Mouse (Mus musculus) kidney, postnatal 0 days (tissue): ENCODE data around the gene Klhdc4. TPM values are rescaled to one million over a fixed set of nuclear protein-coding genes. Genes with fewer than 3 reads are reported as not detected.

Source experiments
- ATAC-seq: fragments of 200-750 bp; cut with Nextera tagmentation; replicated peaks from 2 replicates; pipeline ENCODE4 v1.8.0; 2017; ENCODE audit warnings: low read depth, moderate number of reproducible peaks, moderate TSS enrichment, moderate library complexity; ENCODE audit not compliant: low FRiP score
- DNase-seq: peaks from one replicate; pipeline ENCODE4 v3.0.0-alpha.2; 2016; ENCODE audit warnings: low spot score
- H3K27ac ChIP-seq: fragments of 300-500 bp; sonication (generic); 2 replicates; pipeline ENCODE4 v1.5.1; 2014; ENCODE audit warnings: mild to moderate bottlenecking
- H3K27me3 ChIP-seq: fragments of 300-500 bp; sonication (generic); 2 replicates; pipeline ENCODE4 v1.6.1; 2014; ENCODE audit warnings: low read length, mixed read lengths; ENCODE audit not compliant: insufficient read depth
- H3K36me3 ChIP-seq: fragments of 300-500 bp; sonication (generic); 2 replicates; pipeline ENCODE4 v1.6.1; 2014; ENCODE audit warnings: low read length, mixed read lengths; ENCODE audit not compliant: insufficient read depth
- H3K4me1 ChIP-seq: fragments of 300-500 bp; sonication (generic); replicated peaks from 2 replicates; pipeline ENCODE4 v1.6.1; 2014; ENCODE audit warnings: antibody characterized with exemption, low read length, mixed read lengths; ENCODE audit not compliant: insufficient read depth
- H3K4me2 ChIP-seq: fragments of 300-500 bp; sonication (generic); 2 replicates; pipeline ENCODE4 v1.6.1; 2014; ENCODE audit warnings: mild to moderate bottlenecking, low read length, moderate library complexity, mixed read lengths
- H3K4me3 ChIP-seq: fragments of 300-500 bp; sonication (generic); replicated peaks from 2 replicates; pipeline ENCODE4 v1.5.1; 2014; ENCODE audit warnings: low read depth, low read length
- H3K9ac ChIP-seq: fragments of 300-500 bp; sonication (generic); 2 replicates; pipeline ENCODE4 v1.6.1; 2014; ENCODE audit warnings: low read depth, low read length
- H3K9me3 ChIP-seq: fragments of 300-500 bp; sonication (generic); replicated peaks from 2 replicates; pipeline ENCODE4 v1.6.1; 2016; ENCODE audit warnings: low read length, inconsistent platforms, mixed read lengths
- CTCF ChIP-seq: IDR thresholded peaks from 2 replicates; pipeline ENCODE4 v1.5.1; 2016; ENCODE audit warnings: antibody characterized with exemption, low read depth, mild to moderate bottlenecking, moderate library complexity
- WGBS: fragments of 180-500 bp; shearing (Covaris S2); extraction: QIAGEN DNeasy Blood & Tissue Kit; methylation state at CpG from one replicate; pipeline ENCODE4 v1.1.7; 2014; 5-methylcytosine and 5-hydroxymethylcytosine counted together
- polyA plus RNA-seq: library from polyadenylated mRNA; unstranded; fragments of >200 nt; fragmentation: Nextera tagmentation; extraction: Ambion mirVana; gene quantifications from 2 replicates; pipeline ENCODE4 v1.2.1, GENCODE M21; 2015

Gene Klhdc4
- polyA plus RNA-seq, 1 experiment from 2014 or later: 21.2 TPM

GRCm38 (mm10) chr8:121821320-121821719 lies 8.0 kb downstream of the Klhdc4 start:
- Histone ChIP-seq H3K27me3 (no peaks in the 10 kb centered on the region), H3K4me2 (no peak overlapping the region), H3K4me1 (no peaks in the 10 kb centered on the region), H3K27ac (no peak overlapping the region), H3K9me3 (no peaks in the 10 kb centered on the region), H3K9ac (no peak overlapping the region), H3K36me3 (peaks cover 24% of the 10 kb centered on the region; the same call in 1 of the 2 replicates), H3K4me3 (no peak overlapping the region)
- no peak for TF ChIP-seq CTCF
- no peak for DNase-seq
- 76% methylated on average over 11 of the region's 11 CpGs for WGBS
- no peak for ATAC-seq

GRCm38 (mm10) chr8:121820840-121821239 lies 8.5 kb downstream of the Klhdc4 start:
- Histone ChIP-seq H3K9ac (no peak overlapping the region), H3K4me3 (no peak overlapping the region), H3K36me3 (peaks cover 24% of the 10 kb centered on the region; the same call in 1 of the 2 replicates), H3K4me1 (no peaks in the 10 kb centered on the region), H3K27me3 (no peaks in the 10 kb centered on the region), H3K27ac (no peak overlapping the region), H3K4me2 (no peak overlapping the region), H3K9me3 (no peaks in the 10 kb centered on the region)
- ATAC-seq (no peak), DNase-seq (no peak)
- WGBS: 84% methylated on average over 6 of the region's 6 CpGs
- no peak for TF ChIP-seq CTCF

- ATAC-seq: no peak
- H3K4me1 ChIP-seq: no peaks in the 10 kb centered on the region
- no peak overlapping the region for H3K9ac ChIP-seq
- no peak for TF ChIP-seq CTCF
- H3K36me3 ChIP-seq: peaks cover 31% of the 10 kb centered on the region; the same call in 1 of the 2 replicates
- H3K4me3 ChIP-seq: no peak overlapping the region
- WGBS: 76% methylated on average over 7 of the region's 7 CpGs
- H3K27me3 ChIP-seq: no peaks in the 10 kb centered on the region
- no peak overlapping the region for H3K4me2 ChIP-seq
- H3K9me3 ChIP-seq: no peaks in the 10 kb centered on the region
- no peak overlapping the region for H3K27ac ChIP-seq
- DNase-seq: no peak
Measured at GRCm38 (mm10) chr8:121818226-121818625, 11.1 kb downstream of the Klhdc4 start.

- no peaks in the 10 kb centered on the region for H3K9me3 ChIP-seq
- no peaks in the 10 kb centered on the region for H3K27me3 ChIP-seq
- H3K27ac ChIP-seq: no peak overlapping the region
- WGBS: 93% methylated on average over 12 of the region's 12 CpGs
- no peak overlapping the region for H3K4me2 ChIP-seq
- no peak overlapping the region for H3K9ac ChIP-seq
- ATAC-seq (no peak), DNase-seq (no peak)
- H3K36me3 ChIP-seq: peaks cover 9% of the 10 kb centered on the region
- no peaks in the 10 kb centered on the region for H3K4me1 ChIP-seq
- TF ChIP-seq CTCF: no peak
- no peak overlapping the region for H3K4me3 ChIP-seq
Measured at GRCm38 (mm10) chr8:121811931-121812570, 17.3 kb downstream of the Klhdc4 start.

GRCm38 (mm10) chr8:121811502-121811901 lies 17.9 kb downstream of the Klhdc4 start:
- no peak overlapping the region for H3K4me2 ChIP-seq
- H3K36me3 ChIP-seq: peaks cover 9% of the 10 kb centered on the region
- WGBS: 88% methylated on average over 3 of the region's 3 CpGs
- DNase-seq (no peak), ATAC-seq (no peak)
- H3K27me3 ChIP-seq: no peaks in the 10 kb centered on the region
- no peaks in the 10 kb centered on the region for H3K4me1 ChIP-seq
- no peaks in the 10 kb centered on the region for H3K9me3 ChIP-seq
- no peak overlapping the region for H3K4me3 ChIP-seq
- TF ChIP-seq CTCF: no peak
- H3K27ac ChIP-seq: no peak overlapping the region
- no peak overlapping the region for H3K9ac ChIP-seq

GRCm38 (mm10) chr8:121809524-121810155 lies 19.7 kb downstream of the Klhdc4 start:
- H3K4me2 ChIP-seq: no peak overlapping the region
- no peak overlapping the region for H3K4me3 ChIP-seq
- H3K36me3 ChIP-seq: peaks cover 24% of the 10 kb centered on the region
- ATAC-seq (no peak), DNase-seq (no peak)
- 92% methylated on average over 11 of the region's 11 CpGs for WGBS
- no peaks in the 10 kb centered on the region for H3K27me3 ChIP-seq
- no peaks in the 10 kb centered on the region for H3K9me3 ChIP-seq
- H3K4me1 ChIP-seq: no peaks in the 10 kb centered on the region
- no peak for TF ChIP-seq CTCF
- no peak overlapping the region for H3K9ac ChIP-seq
- H3K27ac ChIP-seq: no peak overlapping the region
